Mouse (Mus musculus) CH12.LX (cell line): ENCODE data around the gene Mtr. TPM values are rescaled to one million over a fixed set of nuclear protein-coding genes. Genes with fewer than 3 reads are reported as not detected.

Experiments
- DNase-seq: peaks from one replicate; pipeline ENCODE4 v3.0.0-alpha.2; 2013; ENCODE audit errors: extremely low read depth
- H3K27ac ChIP-seq: 2 replicates; pipeline ENCODE4 v1.5.1; 2012; ENCODE audit warnings: low read depth, mild to moderate bottlenecking, control low read depth, moderate library complexity; ENCODE audit not compliant: insufficient read depth
- H3K27me3 ChIP-seq: replicated peaks from 2 replicates; pipeline ENCODE3; 2012; ENCODE audit warnings: inconsistent platforms
- H3K36me3 ChIP-seq, 2 experiments: replicated peaks in 1 of 2; 2 replicates each; pipeline versions ENCODE3 to v1.6.1; 2012; ENCODE audit warnings: inconsistent platforms in 1 of 2, low read length in 1 of 2, mild to moderate bottlenecking in 1 of 2, mixed read lengths in 1 of 2, moderate library complexity in 1 of 2; ENCODE audit not compliant: control insufficient read depth in 1 of 2, insufficient read depth in 1 of 2
- H3K4me1 ChIP-seq, 2 experiments: 2 replicates each; pipeline ENCODE4 v1.6.1; 2012; ENCODE audit warnings: inconsistent platforms in 1 of 2, moderate library complexity in 1 of 2; ENCODE audit not compliant: insufficient read depth in 2 of 2, control insufficient read depth in 1 of 2
- H3K4me2 ChIP-seq: 2 replicates; pipeline ENCODE4 v1.6.1; 2012; ENCODE audit warnings: low read depth, mild to moderate bottlenecking, control low read depth; ENCODE audit not compliant: poor library complexity, insufficient read depth, severe bottlenecking
- H3K4me3 ChIP-seq, 3 experiments: fragments of 150-350 bp in 1 of 3; sonication (generic) in 1 of 3; replicated peaks in 1 of 3; 2 replicates each; pipeline versions ENCODE3 to v1.5.1; 2011 to 2012; ENCODE audit warnings: low read depth in 2 of 3, low read length in 2 of 3, mild to moderate bottlenecking in 2 of 3, moderate library complexity in 2 of 3, control low read depth in 1 of 3, improper control_type of control experiment in 1 of 3, inconsistent platforms in 1 of 3, mixed read lengths in 1 of 3; ENCODE audit not compliant: poor library complexity in 1 of 3
- H3K79me2 ChIP-seq: replicated peaks from 2 replicates; pipeline ENCODE4 v1.6.1; 2012; ENCODE audit warnings: mild to moderate bottlenecking, moderate library complexity; ENCODE audit not compliant: control insufficient read depth, poor library complexity, insufficient read depth, severe bottlenecking; ENCODE audit errors: extremely low read depth
- H3K9ac ChIP-seq: 2 replicates; pipeline ENCODE4 v1.6.1; 2012; ENCODE audit warnings: low read depth, mild to moderate bottlenecking, control low read depth, moderate library complexity; ENCODE audit not compliant: insufficient read depth
- H3K9me3 ChIP-seq: replicated peaks from 2 replicates; pipeline ENCODE3; 2012; ENCODE audit warnings: low read length, inconsistent platforms, mixed read lengths
- CHD2 ChIP-seq: IDR thresholded peaks from 2 replicates; pipeline ENCODE4 v1.6.1; 2011; ENCODE audit warnings: low read length, improper control_type of control experiment
- CTCF ChIP-seq, 2 experiments: IDR thresholded peaks in 1 of 2; conservative IDR thresholded peaks in 1 of 2; 2 replicates each; pipeline ENCODE4 v1.5.1; 2011 to 2012; ENCODE audit warnings: low read depth in 2 of 2, low read length in 2 of 2, improper control_type of control experiment in 1 of 2, inconsistent platforms in 1 of 2, mild to moderate bottlenecking in 1 of 2, moderate library complexity in 1 of 2
- E2F4 ChIP-seq: IDR thresholded peaks from 2 replicates; pipeline ENCODE4 v1.6.1; 2011; ENCODE audit warnings: low read depth, low read length, improper control_type of control experiment; ENCODE audit not compliant: insufficient replicate concordance
- EP300 ChIP-seq: IDR thresholded peaks from 2 replicates; pipeline ENCODE4 v1.6.1; 2011; ENCODE audit warnings: low read length, improper control_type of control experiment
- ETS1 ChIP-seq: conservative IDR thresholded peaks from 2 replicates; pipeline ENCODE4 v1.6.1; 2012; ENCODE audit warnings: low read depth, mild to moderate bottlenecking, inconsistent platforms, low read length, improper control_type of control experiment, moderate library complexity
- HCFC1 ChIP-seq: IDR thresholded peaks from 2 replicates; pipeline ENCODE4 v1.6.1; 2012; ENCODE audit warnings: low read depth, mild to moderate bottlenecking, inconsistent platforms, low read length, improper control_type of control experiment
- IRF4 ChIP-seq: IDR thresholded peaks from 2 replicates; pipeline ENCODE4 v1.6.1; 2014; ENCODE audit warnings: low read depth, mild to moderate bottlenecking, inconsistent platforms, low read length, improper control_type of control experiment
- JUN ChIP-seq: IDR thresholded peaks from 2 replicates; pipeline ENCODE4 v1.6.1; 2011; ENCODE audit warnings: low read depth, mild to moderate bottlenecking, low read length, improper control_type of control experiment, moderate library complexity; ENCODE audit not compliant: insufficient read depth
- KAT2A ChIP-seq: IDR thresholded peaks from 2 replicates; pipeline ENCODE4 v1.6.1; 2012; ENCODE audit warnings: low read length, improper control_type of control experiment, inconsistent platforms; ENCODE audit not compliant: insufficient replicate concordance
- MAFK ChIP-seq: IDR thresholded peaks from 2 replicates; pipeline ENCODE4 v1.6.1; 2011; ENCODE audit warnings: low read length, improper control_type of control experiment; ENCODE audit not compliant: insufficient replicate concordance
- MAX ChIP-seq: IDR thresholded peaks from 2 replicates; pipeline ENCODE4 v1.6.1; 2011; ENCODE audit warnings: low read length, improper control_type of control experiment
- MAZ ChIP-seq: IDR thresholded peaks from 2 replicates; pipeline ENCODE4 v1.6.1; 2012; ENCODE audit warnings: low read depth, mild to moderate bottlenecking, inconsistent platforms, low read length, improper control_type of control experiment, moderate library complexity
- NELFE ChIP-seq: IDR thresholded peaks from 2 replicates; pipeline ENCODE4 v1.6.1; 2011; ENCODE audit warnings: low read depth, low read length, improper control_type of control experiment
- PAX5 ChIP-seq: IDR thresholded peaks from 2 replicates; pipeline ENCODE4 v1.6.1; 2012; ENCODE audit warnings: low read length, inconsistent platforms, mixed read lengths
- RAD21 ChIP-seq: IDR thresholded peaks from 2 replicates; pipeline ENCODE4 v1.6.1; 2011; ENCODE audit warnings: low read depth, mild to moderate bottlenecking, low read length, improper control_type of control experiment, moderate library complexity
- SMC3 ChIP-seq: IDR thresholded peaks from 2 replicates; pipeline ENCODE4 v1.6.1; 2011; ENCODE audit warnings: low read depth, low read length, improper control_type of control experiment
- TBP ChIP-seq: conservative IDR thresholded peaks from 2 replicates; pipeline ENCODE4 v1.6.1; 2011; ENCODE audit warnings: low read depth, low read length, improper control_type of control experiment
- USF1 ChIP-seq: IDR thresholded peaks from 2 replicates; pipeline ENCODE4 v1.6.1; 2014; ENCODE audit warnings: low read depth, mild to moderate bottlenecking, inconsistent platforms, low read length, improper control_type of control experiment
- USF2 ChIP-seq: conservative IDR thresholded peaks from 2 replicates; pipeline ENCODE4 v1.6.1; 2011; ENCODE audit warnings: low read depth, low read length, improper control_type of control experiment
- ZKSCAN1 ChIP-seq: IDR thresholded peaks from 2 replicates; pipeline ENCODE4 v1.6.1; 2012; ENCODE audit warnings: low read depth, inconsistent platforms, low read length, improper control_type of control experiment, borderline replicate concordance
- ZMIZ1 ChIP-seq: IDR thresholded peaks from 2 replicates; pipeline ENCODE4 v1.6.1; 2012; ENCODE audit warnings: low read depth, mild to moderate bottlenecking, inconsistent platforms, low read length, improper control_type of control experiment
- ZNF384 ChIP-seq: IDR thresholded peaks from 2 replicates; pipeline ENCODE4 v1.6.1; 2012; ENCODE audit warnings: low read depth, low read length, improper control_type of control experiment, inconsistent platforms
- dilution Hi-C: fragments of 300-500 bp; cut with MboI; formaldehyde crosslinking; loops from 2 replicates; pipeline ENCODE4 v1.14.3; 2020; ENCODE audit warnings: low sequenced_read_pairs; ENCODE audit not compliant: extremely low pct_unique_long_range_greater_than_20kb, extremely low pct_ligation_motif_present
- in situ Hi-C: fragments of 300-500 bp; cut with MboI; formaldehyde crosslinking; loops from 3 replicates; pipeline ENCODE4 v1.14.3; 2019; ENCODE audit warnings: low sequenced_read_pairs, low pct_ligation_motif_present, low pct_unique_long_range_greater_than_20kb, mixed read lengths
- polyA plus RNA-seq: library from polyadenylated mRNA; unstranded; fragments of >175 nt; gene quantifications from 2 replicates; pipeline ENCODE4 v1.2.1, GENCODE M21; 2012; ENCODE audit warnings: low read depth; ENCODE audit not compliant: insufficient read length
- total RNA-seq, 2 experiments: library from RNA; depleted of rRNA; stranded (reverse); fragments of 300-350 nt in 1 of 2; fragments of >200 nt in 1 of 2; gene quantifications; 2 replicates each; pipeline ENCODE4 v1.2.3; 2012 to 2014

The Mtr gene
- total and polyA plus RNA-seq, 3 experiments = 13.2 to 28.6 (median 22.0) TPM

- TF ChIP-seq E2F4 (no peak), USF2 (no peak)
- DNase-seq = no peak
- Histone ChIP-seq H3K4me2 (no peak overlapping the region), H3K4me3 (no peak overlapping the region), H3K36me3 (peaks cover 42 to 97% of the 10 kb centered on the region in 2 experiments), H3K79me2 (no peaks in the 10 kb centered on the region), H3K27ac (no peak overlapping the region), H3K4me1 (no peaks in the 10 kb centered on the region), H3K9me3 (no peaks in the 10 kb centered on the region), H3K9ac (no peak overlapping the region), H3K27me3 (no peaks in the 10 kb centered on the region)
- dilution Hi-C loops = no loop called here
- in situ Hi-C loops = no loop called here
Measured at GRCm38 (mm10) chr13:12196861-12197260, 61.1 kb downstream of the Mtr start.

GRCm38 (mm10) chr13:12196012-12196411 lies 61.9 kb downstream of the Mtr start:
- H3K9me3 ChIP-seq = no peaks in the 10 kb centered on the region
- H3K79me2 ChIP-seq = no peaks in the 10 kb centered on the region
- no peak for TF ChIP-seq TBP
- no peak for TF ChIP-seq RAD21
- no peak for TF ChIP-seq MAZ
- TF ChIP-seq NELFE = no peak
- TF ChIP-seq SMC3 = no peak
- TF ChIP-seq MAX = no peak
- no peak for TF ChIP-seq MAFK
- no peak for TF ChIP-seq ETS1
- no peak for TF ChIP-seq CTCF (conservative IDR thresholded peaks at IDR 0.05 in 1 of 2, IDR thresholded peaks at IDR 0.05 in 1 of 2; ENCODE audit: low read depth in 2 of 2, low read length in 2 of 2)
- TF ChIP-seq KAT2A = no peak
- TF ChIP-seq JUN = no peak
- no peak for TF ChIP-seq EP300
- no peak for TF ChIP-seq PAX5
- no peak for TF ChIP-seq CHD2
- TF ChIP-seq IRF4 = no peak
- no peak for TF ChIP-seq ZNF384
- TF ChIP-seq USF1 = no peak
- no peak for TF ChIP-seq ZKSCAN1
- no peak for TF ChIP-seq HCFC1
- no peak for TF ChIP-seq ZMIZ1
- no peak overlapping the region for H3K27ac ChIP-seq
- H3K9ac ChIP-seq = no peak overlapping the region
- in situ Hi-C loops (no loop called here), dilution Hi-C loops (no loop called here)
- H3K36me3 ChIP-seq = peaks cover 39 to 93% of the 10 kb centered on the region in 2 experiments
- DNase-seq = no peak
- H3K4me1 ChIP-seq = no peaks in the 10 kb centered on the region
- H3K4me3 ChIP-seq = no peak overlapping the region
- no peak overlapping the region for H3K4me2 ChIP-seq
- H3K27me3 ChIP-seq = no peaks in the 10 kb centered on the region
